Mouse (Mus musculus): Measurements from ENCODE around the gene Flvcr1.
A peak's percentile ranks its signal among the peaks of the same experiment; 100 is the strongest.

The Flvcr1 gene

DNA sequence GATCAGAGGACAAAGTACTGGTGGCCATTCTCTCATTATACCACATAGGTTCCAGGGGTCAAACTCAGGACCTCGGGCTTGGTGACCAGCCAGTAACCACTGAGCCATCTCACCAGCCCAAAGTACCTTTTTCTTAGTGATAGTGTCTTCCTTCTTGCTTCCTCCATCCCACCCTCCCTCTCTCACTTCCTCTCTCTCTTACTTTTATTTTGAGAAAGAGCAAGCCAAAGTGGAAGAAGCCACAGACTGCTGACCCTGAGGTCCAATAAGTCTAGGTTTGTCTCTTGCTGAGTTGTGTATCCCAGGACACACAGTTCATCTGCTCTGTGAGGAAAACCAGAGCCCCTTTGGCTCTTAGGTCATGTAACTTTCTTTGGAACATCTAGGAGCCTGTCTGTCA lies 45.5 kb downstream of the Flvcr1 start:
- no peak for DNase-seq (ENCODE audit: low spot score in 2 of 2)

DNA sequence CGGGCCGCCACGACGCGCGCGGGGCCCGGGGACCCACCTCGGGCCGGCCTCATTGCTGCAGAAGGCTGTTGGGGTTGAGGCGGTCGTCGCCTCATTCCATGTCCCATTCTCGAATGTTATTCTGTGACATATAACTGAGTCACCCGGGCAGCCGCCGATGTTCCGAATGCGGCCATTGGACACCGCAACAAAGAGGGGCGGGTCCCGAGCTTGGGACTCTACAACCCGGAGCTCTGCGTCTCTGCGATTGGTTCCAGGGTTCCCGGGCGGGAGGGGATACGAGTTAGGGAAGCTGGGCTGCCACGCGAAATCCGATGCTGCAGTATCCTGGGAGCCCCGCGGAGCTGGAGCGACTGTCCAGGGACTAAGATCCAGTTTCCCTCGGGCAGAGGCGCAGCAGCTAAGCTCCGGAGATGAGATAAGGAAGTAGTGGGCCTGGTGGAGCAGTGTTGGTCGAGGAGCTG lies 46.8 kb downstream of the Flvcr1 start, which contains the start of gene Vash2:
Gene Vash2 (minus strand): TSS at position 197 of the 464 bp plus-strand sequence.
- peak; percentile 38 to 56 for DNase-seq (ENCODE audit: low spot score in 2 of 2)

DNA sequence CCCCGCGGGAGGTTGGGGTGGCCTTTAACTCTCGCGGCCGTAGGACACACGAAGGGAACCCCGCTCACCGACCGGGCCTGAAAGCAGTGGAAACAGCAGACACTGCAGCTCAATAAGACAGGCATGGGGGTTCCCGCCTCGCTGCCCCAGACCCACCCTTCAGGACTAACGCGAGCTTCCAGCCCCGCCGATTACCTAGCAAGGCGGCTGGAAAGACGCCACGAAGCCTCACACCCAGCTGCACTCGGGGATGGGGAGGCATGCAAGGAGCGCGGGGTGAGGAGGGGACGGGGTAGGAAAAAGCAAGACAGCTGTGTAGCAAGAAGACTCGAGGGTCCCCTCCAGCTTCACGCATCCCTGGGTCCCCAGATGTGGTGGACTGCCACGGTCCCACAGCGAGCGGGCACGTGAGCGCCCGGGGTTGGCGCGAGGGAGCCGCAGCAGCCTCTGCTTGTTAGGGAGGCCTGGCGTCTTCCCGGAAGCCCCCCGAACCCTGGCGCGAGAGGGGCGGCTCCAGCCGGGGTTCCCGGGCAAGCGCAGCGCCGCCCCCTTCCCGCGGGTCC lies 47.4 kb downstream of the Flvcr1 start:
- no peak for DNase-seq (ENCODE audit: low spot score in 2 of 2)

DNA sequence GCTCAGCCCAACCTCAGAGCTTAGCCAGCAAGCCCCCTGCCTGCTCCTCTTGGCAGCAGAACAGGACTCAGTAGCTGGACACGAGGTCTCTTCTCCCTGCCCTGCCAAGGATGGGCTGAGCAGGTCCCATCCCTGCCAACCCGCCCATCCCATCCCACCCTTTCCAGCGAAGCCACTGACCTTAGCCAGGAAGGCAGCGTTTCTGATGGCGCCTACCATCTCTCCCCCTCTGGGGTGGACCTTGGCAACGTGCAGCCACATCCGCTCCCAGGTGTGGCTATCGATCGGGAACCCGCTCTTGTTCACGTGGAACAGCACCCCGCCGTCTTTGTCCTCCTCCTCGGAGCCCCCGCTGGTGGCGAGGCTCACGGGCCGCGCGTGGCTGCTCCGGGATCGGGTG lies 48.0 kb downstream of the Flvcr1 start:
- no peak for DNase-seq (ENCODE audit: low spot score in 2 of 2)

- no peak for DNase-seq (ENCODE audit: low spot score in 2 of 2)
Observed at GRCm38 (mm10) chr1:190976887-190977573, 48.9 kb downstream of the Flvcr1 start.

DNA sequence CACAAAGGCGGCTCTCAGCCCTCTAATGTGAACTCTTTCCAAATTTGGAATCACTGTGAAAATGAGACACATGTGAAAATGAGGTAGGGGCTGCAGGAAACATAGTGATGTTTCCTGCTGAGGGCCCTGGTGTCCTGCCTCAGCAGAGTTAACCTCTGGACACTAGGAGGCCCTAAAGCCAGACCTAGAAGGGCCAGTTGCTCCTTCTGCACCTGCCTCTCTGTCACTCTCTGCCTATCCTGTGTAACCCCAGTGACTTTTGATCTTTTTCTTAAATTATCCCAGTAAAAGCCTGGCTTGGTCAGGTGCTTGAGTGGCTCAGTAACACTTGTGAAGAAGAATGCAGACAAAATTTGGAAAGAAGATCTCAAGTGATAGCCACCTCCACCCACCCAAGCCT lies 51.1 kb downstream of the Flvcr1 start:
- no peak for DNase-seq (ENCODE audit: low spot score in 2 of 2)

DNA sequence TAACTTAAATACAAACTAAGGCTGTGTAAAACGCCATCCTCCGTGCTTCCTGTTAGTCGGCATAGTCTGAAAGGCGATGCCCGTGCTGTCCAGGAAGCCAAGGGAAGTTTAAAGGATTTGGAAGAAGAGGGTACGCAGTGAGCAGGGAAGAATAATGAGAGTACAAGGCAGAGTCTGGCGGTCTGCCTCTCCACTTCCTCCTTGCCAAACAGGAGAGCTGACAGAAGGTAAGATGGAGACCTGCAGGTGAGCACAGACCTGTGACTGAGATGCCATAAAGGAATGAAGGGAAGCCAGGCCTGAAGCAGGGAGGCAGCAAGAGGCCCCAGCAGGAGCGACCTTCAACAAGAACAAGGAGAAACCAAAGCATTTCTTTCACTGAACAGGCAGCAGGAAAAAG lies 51.8 kb downstream of the Flvcr1 start:
- DNase-seq (ENCODE audit: low spot score in 2 of 2) = no peak

- DNase-seq (ENCODE audit: low spot score in 2 of 2) = peak; percentile 20 to 39
Observed at GRCm38 (mm10) chr1:190972612-190973192, 53.3 kb downstream of the Flvcr1 start.

DNA sequence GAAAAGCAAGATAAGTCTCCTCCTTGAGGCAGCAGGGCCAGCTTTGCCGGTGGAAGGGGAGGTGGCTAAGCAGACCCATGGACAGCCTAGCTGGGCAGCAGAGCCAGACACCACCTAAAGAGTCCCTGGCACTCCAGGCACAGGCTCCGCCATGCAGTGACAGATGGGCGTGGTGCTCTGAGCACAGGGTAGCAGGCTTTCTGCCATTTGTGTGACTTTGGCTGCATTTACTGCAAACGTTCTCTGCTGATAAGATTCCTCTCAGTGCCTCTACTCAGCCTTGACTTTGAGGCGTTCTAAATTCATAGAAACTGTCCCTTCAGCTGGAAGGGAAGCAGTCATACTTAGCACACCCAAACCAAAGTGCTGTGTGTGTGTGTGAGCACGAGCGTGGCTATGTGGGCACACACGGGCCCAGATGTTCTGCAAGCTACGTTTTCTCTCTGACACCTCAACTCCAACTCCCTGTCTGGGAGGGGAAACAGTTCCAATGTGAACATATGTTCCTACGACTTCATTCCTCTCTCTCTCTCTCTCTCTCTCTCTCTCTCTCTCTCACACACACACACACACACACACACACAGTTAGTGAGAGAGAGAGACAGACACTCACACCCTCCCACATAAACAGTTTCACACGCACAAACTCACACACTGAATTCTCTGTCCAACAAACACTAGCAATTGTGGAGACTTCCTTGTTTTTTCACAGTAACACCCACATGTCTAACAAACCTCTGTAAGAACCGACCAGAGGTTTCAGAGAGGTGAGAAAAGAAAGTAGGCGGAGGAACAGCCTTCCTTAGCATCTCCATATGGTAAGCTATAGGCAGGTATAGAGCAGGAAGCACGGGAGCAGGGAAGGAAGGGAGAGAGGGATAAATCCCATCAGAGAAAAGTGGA lies 54.0 kb downstream of the Flvcr1 start:
- peak; percentile 14 to 19 for DNase-seq (ENCODE audit: low spot score in 2 of 2)

- DNase-seq (ENCODE audit: low spot score in 2 of 2) = no peak
Observed at GRCm38 (mm10) chr1:190968010-190968409, 57.9 kb downstream of the Flvcr1 start.

DNA sequence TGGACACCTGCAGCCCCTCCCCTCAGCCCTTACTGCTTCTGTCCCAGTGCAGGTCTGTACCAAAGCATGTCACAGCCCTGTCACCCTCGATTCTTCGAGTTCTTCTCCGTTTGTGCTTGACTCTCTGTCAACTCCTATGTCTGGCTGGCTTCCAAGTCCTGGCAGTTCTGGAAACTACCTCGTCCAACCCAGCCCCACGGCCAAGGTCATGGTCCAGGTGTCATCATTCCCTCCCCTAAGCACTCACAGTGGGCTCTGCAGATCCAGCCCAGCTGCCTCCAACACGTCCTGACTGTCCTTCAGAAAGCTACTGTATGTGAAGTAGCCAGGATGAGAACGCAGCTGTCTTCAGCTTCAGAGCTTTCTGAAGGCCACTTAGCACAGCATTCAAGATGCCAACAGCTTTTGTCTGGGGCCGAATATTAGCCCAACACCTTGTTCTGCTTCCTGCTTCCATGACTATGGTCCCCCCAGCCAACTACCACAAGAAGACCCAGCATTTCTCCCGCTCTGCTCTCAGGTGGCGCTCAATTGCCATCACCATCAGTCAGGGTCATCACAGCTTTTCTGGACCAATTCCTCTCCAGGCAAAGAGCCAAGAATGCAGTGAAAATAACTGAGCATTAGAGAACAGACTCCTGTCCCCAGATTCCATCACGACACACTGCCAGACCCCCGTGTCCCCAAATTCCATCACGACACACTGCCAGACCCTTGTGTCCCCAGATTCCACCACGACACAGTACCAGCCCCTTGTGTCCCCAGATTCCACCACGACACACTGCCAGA lies 60.8 kb downstream of the Flvcr1 start:
- no peak for DNase-seq (ENCODE audit: low spot score in 2 of 2)

GRCm38 (mm10) chr1:190962760-190963159 lies 63.2 kb downstream of the Flvcr1 start:
- DNase-seq (ENCODE audit: low spot score in 2 of 2) = no peak

- DNase-seq (ENCODE audit: low spot score in 2 of 2) = no peak
Observed at GRCm38 (mm10) chr1:190958821-190959220, 67.1 kb downstream of the Flvcr1 start.
